Mouse (Mus musculus) heart, adult 2 months (tissue): ENCODE results near the gene Spred1. TPM values are rescaled to one million over a fixed set of nuclear protein-coding genes. Genes with fewer than 3 reads are reported as not detected.
A peak's percentile ranks its signal among the peaks of the same experiment; 100 is the strongest.

Experiments
- DNase-seq, 2 experiments: peaks; one replicate each; pipeline ENCODE4 v3.0.0; 2021
- H3K27ac ChIP-seq: fragments of 200-600 bp; 2 replicates; pipeline ENCODE4 v1.8.1; 2022
- H3K27me3 ChIP-seq: fragments of 200-500 bp; 2 replicates; pipeline ENCODE4 v1.6.1; 2012; ENCODE audit warnings: mild to moderate bottlenecking, low read length, inconsistent platforms, mixed read lengths; ENCODE audit not compliant: control insufficient read depth, insufficient read depth
- H3K36me3 ChIP-seq: fragments of 200-500 bp; 2 replicates; pipeline ENCODE4 v1.6.1; 2012; ENCODE audit warnings: low read length, inconsistent platforms; ENCODE audit not compliant: control insufficient read depth, insufficient read depth
- H3K4me1 ChIP-seq: fragments of 200-500 bp; 2 replicates; pipeline ENCODE4 v1.6.1; 2011; ENCODE audit warnings: low read length; ENCODE audit not compliant: control insufficient read depth, insufficient read depth
- H3K4me3 ChIP-seq: fragments of 200-600 bp; 2 replicates; pipeline ENCODE4 v1.8.1; 2022
- H3K79me2 ChIP-seq: fragments of 200-500 bp; replicated peaks from 2 replicates; pipeline ENCODE4 v1.6.1; 2012; ENCODE audit warnings: mild to moderate bottlenecking, inconsistent platforms, low read length, moderate library complexity, mixed read lengths; ENCODE audit not compliant: control insufficient read depth, insufficient read depth
- H3K9ac ChIP-seq: fragments of 200-500 bp; 2 replicates; pipeline ENCODE4 v1.6.1; 2012; ENCODE audit warnings: low read depth, mild to moderate bottlenecking, control low read depth, inconsistent platforms, low read length, mixed read lengths
- CTCF ChIP-seq: fragments of 200-600 bp; IDR thresholded peaks from 2 replicates; pipeline ENCODE4 v1.8.1; 2022; ENCODE audit warnings: antibody characterized with exemption, mild to moderate bottlenecking, moderate library complexity
- EP300 ChIP-seq: fragments of 200-500 bp; IDR thresholded peaks from 2 replicates; pipeline ENCODE4 v1.6.1; 2011; ENCODE audit warnings: low read depth, low read length, control low read depth; ENCODE audit not compliant: insufficient read depth
- POLR2A ChIP-seq: fragments of 200-500 bp; IDR thresholded peaks from 2 replicates; pipeline ENCODE4 v1.6.1; 2011; ENCODE audit warnings: mild to moderate bottlenecking, low read depth, low read length, control low read depth; ENCODE audit not compliant: insufficient read depth
- WGBS: fragments of 180-500 bp; shearing (Covaris S2); methylation state at CpG from one replicate; pipeline ENCODE4 v1.1.7; 2018; 5-methylcytosine and 5-hydroxymethylcytosine counted together
- intact Hi-C: fragments of 180-260 bp; cut with DNase I; formaldehyde crosslinking; loops from one replicate; pipeline ENCODE4 v1.15.1; 2025
- polyA plus RNA-seq: library from polyadenylated mRNA; depleted of rRNA; stranded (reverse); fragments of >200 nt; gene quantifications from 2 replicates; pipeline ENCODE4 v1.2.3, GENCODE M21; 2012
- total RNA-seq, 2 experiments: library from RNA; stranded (reverse); gene quantifications; 2 replicates each; pipeline ENCODE4 v1.2.3; 2021

Gene Spred1
- total and polyA plus RNA-seq, 3 experiments, result 3.7 to 15.6 (median 14.0) TPM

- H3K79me2 ChIP-seq, result peaks cover 3% of the 10 kb centered on the region; the same call in 1 of the 2 replicates
- WGBS, result under 1% methylated on average over 96 of the region's 101 CpGs
- intact Hi-C loops, result loop anchor here (2.0 to 5.0 kb wide), 5 partner anchors 37 to 220 kb away; no protein-coding TSS in a partner anchor
- peak overlapping the region; percentile 70 for H3K4me3 ChIP-seq
- H3K27ac ChIP-seq, result peak overlapping the region; percentile 96
- peaks cover 7% of the 10 kb centered on the region for H3K36me3 ChIP-seq
- peak; percentile 72 for TF ChIP-seq POLR2A
- 0 out of 2 replicates have a peak, but pooled peaks have one; percentile 45 for TF ChIP-seq EP300
- peak; percentile 65 for TF ChIP-seq CTCF
- H3K9ac ChIP-seq, result peak overlapping the region; percentile 93
- H3K4me1 ChIP-seq, result peaks cover 8% of the 10 kb centered on the region
- no peaks in the 10 kb centered on the region for H3K27me3 ChIP-seq
- peak; percentile 90 to 93 for DNase-seq
These were observed 645 bp upstream of the Spred1 start for GRCm38 (mm10) chr2:117120246-117121211.

- Histone ChIP-seq H3K4me1 (peaks cover 8% of the 10 kb centered on the region), H3K9ac (peak overlapping the region; percentile 93), H3K27me3 (no peaks in the 10 kb centered on the region), H3K4me3 (peak overlapping the region; percentile 70), H3K27ac (peak overlapping the region; percentile 96), H3K79me2 (peaks cover 4% of the 10 kb centered on the region), H3K36me3 (peaks cover 11% of the 10 kb centered on the region)
- WGBS, result under 1% methylated on average over 19 of the region's 19 CpGs
- TF ChIP-seq CTCF (no peak), POLR2A (no peak), EP300 (no peak)
- no peak for DNase-seq
- intact Hi-C loops, result loop anchor here (2.0 to 5.0 kb wide), 5 partner anchors 35 to 221 kb away; no protein-coding TSS in a partner anchor
These were observed 921 bp downstream of the Spred1 start for GRCm38 (mm10) chr2:117121984-117122605.

- intact Hi-C loops, result loop anchor here (5.0 kb wide), 1 partner anchor 34 kb away; no protein-coding TSS in a partner anchor
- peak; percentile 59 to 67 for DNase-seq
- WGBS, result under 1% methylated on average over 17 of the region's 17 CpGs
These were observed 1.6 kb downstream of the Spred1 start for GRCm38 (mm10) chr2:117122701-117123337.

GRCm38 (mm10) chr2:117123701-117124100, 2.5 kb downstream of the Spred1 start:
- 19% methylated on average over 3 of the region's 3 CpGs for WGBS
- intact Hi-C loops, result loop anchor here (5.0 kb wide), 1 partner anchor 34 kb away; no protein-coding TSS in a partner anchor
- no peak for DNase-seq
- H3K4me3 ChIP-seq, result peak overlapping the region; percentile 70
- H3K9ac ChIP-seq, result no peak overlapping the region
- no peaks in the 10 kb centered on the region for H3K27me3 ChIP-seq
- H3K4me1 ChIP-seq, result peaks cover 13% of the 10 kb centered on the region
- peaks cover 19% of the 10 kb centered on the region for H3K36me3 ChIP-seq
- peak overlapping the region; percentile 96 for H3K27ac ChIP-seq
- TF ChIP-seq CTCF, result no peak
- H3K79me2 ChIP-seq, result peaks cover 8% of the 10 kb centered on the region

More at GRCm38 (mm10) chr2:117122701-117123337, 1.6 kb downstream of the Spred1 start:
- Histone ChIP-seq H3K9ac (peak overlapping the region; percentile 62), H3K27ac (peak overlapping the region; percentile 96), H3K4me1 (peaks cover 10% of the 10 kb centered on the region), H3K27me3 (no peaks in the 10 kb centered on the region), H3K36me3 (peaks cover 17% of the 10 kb centered on the region), H3K4me3 (peak overlapping the region; percentile 70), H3K79me2 (peaks cover 4% of the 10 kb centered on the region)
- no peak for TF ChIP-seq EP300
- TF ChIP-seq POLR2A, result peak; percentile 27; the same call in 1 of the 2 replicates

- no peak for DNase-seq
- WGBS, result 61% methylated on average over 2 of the region's 2 CpGs
- Histone ChIP-seq H3K9ac (no peak overlapping the region), H3K27me3 (no peaks in the 10 kb centered on the region), H3K27ac (no peak overlapping the region), H3K4me1 (peaks cover 9% of the 10 kb centered on the region), H3K36me3 (peaks cover 17% of the 10 kb centered on the region), H3K79me2 (peaks cover 8% of the 10 kb centered on the region), H3K4me3 (no peak overlapping the region)
- intact Hi-C loops, result loop anchor here (5.0 kb wide), 1 partner anchor 32 kb away; no protein-coding TSS in a partner anchor
- no peak for TF ChIP-seq CTCF
- no peak for TF ChIP-seq EP300
These were observed 3.7 kb downstream of the Spred1 start for GRCm38 (mm10) chr2:117124839-117125238.
